Mouse (Mus musculus) left cerebral cortex, adult 18-20 months (tissue): Measurements from ENCODE around the gene Kdelr3. TPM values are rescaled to one million over a fixed set of nuclear protein-coding genes. Genes with fewer than 3 reads are reported as not detected.
A peak's percentile ranks its signal among the peaks of the same experiment; 100 is the strongest.

Experiments used
- DNase-seq, 2 experiments: peaks; one replicate each; pipeline ENCODE4 v3.0.0; 2021 to 2022; ENCODE audit warnings: low spot score in 2 of 2, mixed read lengths in 1 of 2
- total RNA-seq, 2 experiments: library from RNA; stranded (reverse); gene quantifications; 2 replicates each; pipeline ENCODE4 v1.2.3; 2021

The Kdelr3 gene
- total RNA-seq, 2 experiments from 2014 or later: 0.35 to 0.63 TPM

DNA sequence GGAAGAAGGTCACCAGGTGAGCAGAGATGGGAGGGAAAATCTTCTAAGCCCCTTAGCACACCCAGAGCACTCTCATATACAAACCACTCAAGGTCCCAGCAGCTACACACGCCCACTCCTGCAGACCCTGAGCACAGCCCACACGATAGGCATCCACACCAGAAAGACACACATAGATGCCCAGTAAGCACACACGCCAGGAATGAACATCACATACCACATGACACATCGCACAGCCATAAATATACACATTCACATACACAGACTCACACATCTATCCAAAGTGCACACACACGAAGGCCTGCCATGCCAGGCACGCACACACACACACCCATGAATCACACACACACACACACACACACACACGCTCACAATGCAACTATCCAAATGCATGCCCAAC lies 5.8 kb upstream of the Kdelr3 start:
- no peak for DNase-seq

DNA sequence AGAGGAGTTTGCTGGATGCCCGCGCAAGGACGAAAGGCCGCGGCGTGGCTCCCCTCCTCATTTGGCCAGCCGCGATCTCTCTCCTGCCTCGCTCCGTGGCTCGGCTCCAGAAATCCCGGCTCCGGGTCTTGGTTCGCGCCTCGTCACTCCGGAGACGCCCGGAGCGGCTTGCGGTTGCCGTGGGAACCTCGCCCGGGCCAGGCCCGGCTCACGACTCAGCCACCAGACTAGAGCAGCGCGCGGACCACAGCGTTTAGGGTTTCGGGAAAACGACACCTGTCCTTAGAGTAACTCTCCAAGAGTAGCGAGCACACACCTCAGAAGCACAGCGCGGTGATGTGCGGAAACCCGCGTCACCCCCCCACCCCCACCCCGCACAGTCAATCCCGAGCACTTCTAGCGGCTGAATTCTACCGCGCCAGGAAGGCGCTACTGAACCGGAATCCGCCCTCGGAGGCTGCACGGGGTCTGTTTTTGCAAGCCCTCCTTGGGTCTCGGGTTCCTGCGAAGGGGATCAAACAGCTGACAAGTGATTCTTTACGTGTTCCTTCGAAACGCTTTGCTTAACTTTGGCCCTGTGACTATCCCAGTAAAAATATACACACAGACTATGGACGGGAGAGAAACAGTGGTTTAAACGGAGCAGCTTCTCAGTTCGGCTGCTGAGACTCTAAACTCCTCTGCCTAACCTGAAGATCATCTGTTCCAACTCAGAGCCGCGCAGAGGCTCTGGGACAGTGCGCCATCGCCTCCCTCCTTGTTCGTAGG lies 4.5 kb upstream of the Kdelr3 start:
- peak; percentile 77 to 89 for DNase-seq

DNA sequence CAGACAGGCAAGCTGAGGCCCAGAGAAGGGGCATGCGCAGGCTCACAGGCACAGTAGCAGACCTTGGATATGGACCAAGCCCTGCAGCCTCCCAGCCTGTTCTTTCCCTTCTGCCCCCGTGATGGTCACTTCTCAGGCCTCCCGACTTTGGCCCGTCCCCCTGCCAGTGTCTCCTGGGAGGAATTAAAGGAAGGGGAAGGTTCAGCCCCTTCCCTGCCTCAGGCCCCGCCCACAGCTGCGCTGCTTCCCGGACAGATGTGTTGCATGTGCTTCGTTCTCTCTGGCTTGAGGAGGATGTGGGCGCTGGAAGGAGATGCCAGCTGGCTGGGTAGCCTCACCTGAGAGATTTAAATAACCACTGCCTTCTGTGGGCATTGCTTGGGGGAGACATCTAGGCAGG lies 2.3 kb upstream of the Kdelr3 start:
- no peak for DNase-seq

DNA sequence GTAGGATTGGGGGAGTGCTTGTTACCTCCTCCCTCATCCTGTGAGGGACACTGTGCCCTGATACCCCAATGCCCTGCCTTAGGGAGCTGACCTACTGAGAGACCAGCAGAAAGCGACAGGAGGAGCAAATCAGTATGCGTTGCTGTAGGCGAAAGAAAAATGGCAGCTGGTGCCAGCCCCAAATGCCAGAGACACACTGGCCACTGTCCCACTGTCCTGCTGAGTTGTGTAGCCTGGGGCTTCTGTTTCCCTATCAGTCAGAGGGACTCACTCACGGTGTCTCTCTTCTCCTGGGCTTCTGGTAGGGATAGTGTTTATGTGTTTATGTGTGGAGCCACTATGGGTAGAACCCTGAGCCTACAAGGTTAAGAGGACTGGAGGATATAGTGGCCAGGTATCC lies 1.5 kb downstream of the Kdelr3 start:
- DNase-seq: no peak

DNA sequence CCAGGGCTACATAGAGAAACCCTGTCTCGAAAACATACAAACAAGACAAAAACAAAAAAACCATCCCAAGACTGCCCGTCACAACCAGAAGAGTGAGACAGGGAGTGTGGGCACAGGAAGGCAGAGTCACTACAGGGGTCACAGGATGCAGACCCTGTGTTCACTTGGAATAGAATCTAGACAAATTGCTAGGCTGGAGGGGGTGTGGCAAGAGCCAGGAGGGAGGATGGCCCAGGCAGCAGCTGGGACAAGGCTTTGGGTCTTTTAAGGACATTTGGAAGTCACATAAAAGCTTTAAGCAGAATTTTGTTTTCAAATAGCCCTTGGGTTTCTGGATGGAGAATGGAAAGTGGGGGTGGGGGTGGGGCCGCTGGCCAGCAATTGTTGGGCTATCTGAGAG lies 2.4 kb downstream of the Kdelr3 start:
- no peak for DNase-seq

DNA sequence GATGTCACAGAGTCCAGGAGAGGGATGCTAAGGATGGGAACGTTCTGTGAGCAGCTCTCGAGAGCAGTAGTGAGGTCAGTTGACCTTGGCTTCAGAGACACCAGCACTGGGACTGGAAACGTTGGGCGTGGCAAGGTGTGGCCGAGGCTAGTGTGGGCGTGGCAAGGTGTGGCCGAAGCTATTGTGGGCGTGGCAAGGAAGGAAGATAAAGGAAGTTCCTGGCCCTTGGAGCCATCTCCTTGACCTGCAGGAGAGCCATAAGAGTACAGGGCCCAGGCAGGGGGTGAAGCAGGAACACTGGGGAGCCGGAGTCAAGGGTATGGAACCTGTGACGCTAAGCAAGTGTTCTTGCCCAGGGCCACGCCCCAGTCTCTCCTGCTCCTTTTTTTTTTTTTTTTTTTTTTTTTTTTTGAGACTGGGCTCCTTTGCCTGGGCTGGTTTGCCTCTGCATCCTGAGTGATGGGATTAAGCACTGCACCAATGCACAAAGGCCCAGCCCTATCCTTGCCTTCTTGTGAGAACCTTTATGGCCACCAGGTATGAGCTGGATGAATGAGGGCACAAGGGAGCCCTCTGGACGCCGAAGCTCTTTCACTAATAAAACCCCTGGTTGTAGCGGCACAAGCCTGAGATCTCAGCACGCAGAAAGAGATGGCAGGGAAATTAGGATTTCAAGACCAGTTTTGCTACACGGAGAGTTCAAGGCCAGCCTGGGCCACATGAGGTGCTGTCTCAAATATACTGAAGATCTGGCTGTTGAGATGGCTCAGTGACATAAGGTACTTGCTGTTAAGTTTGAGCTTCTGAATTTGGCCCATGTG lies 3.4 kb downstream of the Kdelr3 start:
- no peak for DNase-seq

- no peak for DNase-seq
Measured at GRCm38 (mm10) chr15:79525564-79525963, 9.4 kb downstream of the Kdelr3 start.

- no peak for DNase-seq
Measured at GRCm38 (mm10) chr15:79525979-79526768, 10.0 kb downstream of the Kdelr3 start.

GRCm38 (mm10) chr15:79527192-79527591 lies 11.0 kb downstream of the Kdelr3 start:
- DNase-seq: no peak

DNA sequence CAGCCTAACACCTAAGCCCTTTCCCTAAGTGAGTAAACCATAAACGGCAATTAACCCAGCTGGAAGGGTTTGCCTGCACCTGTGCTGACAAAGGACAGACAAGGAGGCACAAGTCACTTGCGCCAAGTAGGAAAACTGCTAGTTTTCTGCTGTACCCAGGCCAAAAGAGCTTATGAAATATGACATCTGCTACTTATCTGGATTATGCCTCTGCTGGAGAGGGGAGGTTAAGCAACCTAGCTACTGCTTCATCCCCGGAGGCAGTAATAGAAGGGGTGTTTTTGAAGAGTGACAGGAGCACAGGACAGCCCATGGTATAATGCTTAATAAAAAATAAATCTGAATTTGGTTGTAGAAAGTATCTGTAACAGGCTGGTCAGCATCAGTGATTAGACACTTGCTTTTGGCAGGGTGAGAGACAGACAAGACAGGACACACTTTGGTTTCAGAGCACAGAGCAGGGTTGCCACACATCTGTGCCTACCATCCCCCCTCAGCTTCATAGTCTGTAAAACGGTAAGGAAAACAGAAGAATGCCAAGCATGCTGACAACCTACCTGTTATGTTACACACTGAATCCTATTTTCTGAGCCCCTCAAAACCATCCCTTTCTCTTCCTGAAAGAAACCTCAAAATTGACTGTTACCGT lies 11.9 kb downstream of the Kdelr3 start:
- no peak for DNase-seq

- no peak for DNase-seq
Measured at GRCm38 (mm10) chr15:79529935-79530334, 13.7 kb downstream of the Kdelr3 start.

DNA sequence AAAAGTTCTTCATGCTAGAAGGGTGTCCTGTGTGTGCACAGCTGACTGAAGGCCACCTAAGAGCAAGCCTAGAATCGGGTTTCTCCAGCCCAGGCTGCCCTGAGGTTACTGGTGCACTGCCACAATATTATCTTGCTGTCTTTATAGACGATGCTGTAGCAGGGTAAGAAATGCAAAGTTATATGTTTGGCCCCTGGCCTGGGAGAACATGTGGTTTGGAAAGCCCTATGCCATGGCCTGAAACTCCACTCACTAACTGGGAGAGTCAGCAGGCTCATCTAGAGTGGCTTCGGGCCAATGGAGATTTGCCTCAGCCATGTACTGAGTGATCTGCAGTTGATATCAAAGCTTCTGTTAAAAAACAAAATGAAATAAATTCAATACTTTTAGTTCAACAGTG lies 17.6 kb downstream of the Kdelr3 start:
- DNase-seq: no peak

DNA sequence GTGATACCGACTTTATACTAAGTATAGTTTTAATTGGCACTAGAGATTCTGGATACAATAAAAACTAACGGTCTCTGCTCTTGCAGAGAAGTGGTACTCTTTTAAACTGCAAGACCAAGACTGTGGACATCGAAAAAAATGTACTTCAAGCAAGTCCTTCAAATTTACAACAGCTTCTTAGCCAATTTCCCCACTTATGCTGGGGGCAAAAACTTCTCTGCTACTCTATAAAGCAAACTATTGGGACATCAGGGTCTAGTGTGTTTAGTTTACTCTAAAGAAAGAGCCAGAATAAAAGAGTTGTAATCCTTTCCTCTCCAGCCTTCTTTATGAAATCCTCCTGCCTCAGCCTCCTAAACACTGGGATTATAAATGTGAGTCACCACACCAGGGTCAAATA lies 27.8 kb downstream of the Kdelr3 start:
- no peak for DNase-seq

DNA sequence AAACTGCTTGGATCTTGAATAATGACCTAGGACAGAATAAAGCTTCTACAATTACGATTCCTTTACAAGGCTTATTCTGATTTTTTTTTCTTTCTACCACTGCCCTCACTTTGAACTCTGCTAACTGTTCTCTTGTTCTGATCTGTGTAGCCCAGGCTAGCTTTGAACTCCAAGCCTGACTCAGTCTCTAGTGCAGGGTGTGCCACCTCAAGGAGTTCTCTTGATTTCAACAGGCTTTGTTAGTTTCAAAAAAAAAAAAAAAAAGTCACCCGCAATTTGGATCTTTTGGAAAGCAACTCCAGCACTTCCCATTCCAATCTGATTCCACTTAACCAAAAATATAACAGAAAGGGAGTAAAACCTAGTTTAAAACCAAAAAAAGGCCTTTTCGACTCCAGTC lies 29.3 kb downstream of the Kdelr3 start:
- no peak for DNase-seq

DNA sequence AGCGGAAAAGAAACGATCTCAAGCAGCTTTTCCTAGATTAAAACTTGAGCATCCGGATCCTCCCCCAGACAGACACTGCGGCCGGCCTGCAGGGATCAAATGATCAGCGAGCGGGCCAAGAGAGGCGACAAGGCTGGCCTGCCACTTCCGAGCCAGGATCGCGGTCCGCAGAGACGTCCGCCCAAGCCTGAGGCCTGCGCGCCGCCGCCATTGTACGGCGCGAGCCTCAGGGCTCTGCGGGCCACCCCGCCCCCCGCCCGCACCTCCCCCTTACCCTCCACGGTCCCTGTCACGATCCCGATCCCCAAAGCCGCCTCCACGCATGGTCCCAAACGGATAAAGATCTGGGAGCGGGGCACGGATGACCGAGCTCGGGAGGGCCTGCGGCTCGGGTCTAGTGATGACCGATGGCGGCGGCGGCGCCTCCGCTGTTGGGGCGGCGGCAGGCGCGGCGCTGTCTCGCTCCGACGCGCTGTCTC lies 29.7 kb downstream of the Kdelr3 start:
- DNase-seq: peak in 1 of 2 experiments; percentile 51

GRCm38 (mm10) chr15:79546410-79547288 lies 30.4 kb downstream of the Kdelr3 start, which contains the start of gene Ddx17:
Gene Ddx17, minus strand, starts transcription at chr15:79546741.
- peak; percentile 99 for DNase-seq

GRCm38 (mm10) chr15:79547289-79547820 lies 31.1 kb downstream of the Kdelr3 start:
- no peak for DNase-seq

DNA sequence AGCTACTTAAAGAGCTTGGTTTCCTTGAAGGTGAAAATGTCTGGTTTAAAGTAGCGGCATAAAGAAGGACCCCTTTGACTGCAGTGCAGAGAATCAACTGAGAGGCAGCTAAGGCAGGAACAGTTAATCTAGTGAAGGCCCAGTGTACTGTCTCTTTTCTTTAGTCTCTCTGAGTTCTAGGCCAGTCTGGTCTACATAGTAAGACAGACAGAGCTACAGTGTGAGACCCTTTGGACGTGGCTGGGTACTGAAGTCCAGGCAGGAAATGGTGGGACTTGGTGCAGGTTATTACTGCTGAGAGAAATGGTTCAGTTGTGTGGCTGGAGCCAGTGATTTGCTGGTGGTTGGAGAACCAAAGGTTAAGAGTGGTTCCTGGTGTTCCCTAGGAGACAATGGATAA lies 32.0 kb downstream of the Kdelr3 start:
- no peak for DNase-seq

DNA sequence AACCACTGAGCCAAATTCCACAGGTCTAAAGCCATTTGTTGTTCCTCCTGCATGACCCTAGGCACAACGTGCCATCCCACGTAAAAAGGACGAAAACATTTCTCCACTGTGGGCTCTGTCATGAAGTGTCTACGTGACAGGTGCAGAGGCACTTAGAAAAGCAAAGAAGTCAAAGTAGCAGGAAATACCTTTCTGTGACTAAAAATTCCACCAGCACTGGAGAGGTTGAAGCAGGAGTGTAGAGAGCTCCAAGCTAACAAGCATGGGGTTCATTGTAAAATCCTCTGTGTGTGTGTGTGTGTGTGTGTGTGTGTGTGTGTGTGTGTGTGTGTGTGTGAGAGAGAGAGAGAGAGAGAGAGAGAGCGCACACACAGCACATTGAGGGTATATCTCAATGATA lies 36.4 kb downstream of the Kdelr3 start:
- no peak for DNase-seq

- no peak for DNase-seq
Measured at GRCm38 (mm10) chr15:79559649-79560048, 43.4 kb downstream of the Kdelr3 start.
